Mouse (Mus musculus): ENCODE results near the gene Dnajb3.
"Not testable (repeated sequence)": the region's sequence is repeated elsewhere in the genome, so short reads cannot be mapped to it uniquely, and the experiment has no call there.

Gene Dnajb3

GRCm38 (mm10) chr1:88215466-88216380 lies 10.1 kb upstream of the Dnajb3 start:
- DNase-seq, result no peak

GRCm38 (mm10) chr1:88214462-88214952 lies 8.9 kb upstream of the Dnajb3 start:
- no peak for DNase-seq

- no peak for DNase-seq
These were observed 8.3 kb upstream of the Dnajb3 start for GRCm38 (mm10) chr1:88213766-88214461.

GRCm38 (mm10) chr1:88213061-88213460 lies 7.5 kb upstream of the Dnajb3 start:
- no peak for DNase-seq

- no peak for DNase-seq
These were observed 6.9 kb upstream of the Dnajb3 start for GRCm38 (mm10) chr1:88212341-88213045.

- no peak for DNase-seq
These were observed 6.2 kb upstream of the Dnajb3 start, which contains the start of gene Ugt1a1 for GRCm38 (mm10) chr1:88211812-88212211. Ugt1a1 (plus strand) TSS chr1:88211959.

- no peak for DNase-seq
These were observed 1.4 kb upstream of the Dnajb3 start for GRCm38 (mm10) chr1:88206843-88207479.

GRCm38 (mm10) chr1:88200456-88200855 lies 5.1 kb downstream of the Dnajb3 start, which contains the start of gene Ugt1a2:
Ugt1a2 (plus strand) TSS chr1:88200601.
- DNase-seq, result no peak

- DNase-seq, result peak; percentile 57
These were observed 5.6 kb downstream of the Dnajb3 start for GRCm38 (mm10) chr1:88199996-88200395.

- DNase-seq, result no peak
These were observed 8.1 kb downstream of the Dnajb3 start for GRCm38 (mm10) chr1:88197443-88197842.

GRCm38 (mm10) chr1:88195687-88196086 lies 9.9 kb downstream of the Dnajb3 start:
- no peak for DNase-seq

- DNase-seq, result no peak
These were observed 13.4 kb downstream of the Dnajb3 start for GRCm38 (mm10) chr1:88192136-88192535.

GRCm38 (mm10) chr1:88186325-88186935 lies 19.2 kb downstream of the Dnajb3 start:
- no peak for DNase-seq

GRCm38 (mm10) chr1:88179657-88180056 lies 25.9 kb downstream of the Dnajb3 start:
- DNase-seq, result no peak

- not testable (repeated sequence) for DNase-seq
These were observed 33.4 kb downstream of the Dnajb3 start for GRCm38 (mm10) chr1:88172190-88172589.

- no peak for DNase-seq
These were observed 39.9 kb downstream of the Dnajb3 start, which contains the start of gene Ugt1a5 for GRCm38 (mm10) chr1:88165711-88166110. Ugt1a5 (plus strand) TSS chr1:88166012.

- no peak for DNase-seq
These were observed 47.2 kb downstream of the Dnajb3 start for GRCm38 (mm10) chr1:88158430-88158829.
